Mouse (Mus musculus) lung, postnatal 0 days (tissue): ENCODE data around the gene Apoc4. TPM values are rescaled to one million over a fixed set of nuclear protein-coding genes. Genes with fewer than 3 reads are reported as not detected.

Experiments used
- ATAC-seq: fragments of 200-750 bp; cut with Nextera tagmentation; 2 replicates; pipeline ENCODE4 v1.8.0; 2017; ENCODE audit warnings: moderate library complexity
- DNase-seq: peaks from one replicate; pipeline ENCODE4 v3.0.0-alpha.2; 2016; ENCODE audit warnings: low spot score
- H3K27ac ChIP-seq: fragments of 300-500 bp; sonication (generic); 2 replicates; pipeline ENCODE4 v1.5.1; 2014; ENCODE audit warnings: antibody characterized with exemption, mild to moderate bottlenecking, low read length, mixed read lengths
- H3K27me3 ChIP-seq: fragments of 300-500 bp; sonication (generic); replicated peaks from 2 replicates; pipeline ENCODE4 v1.6.1; 2014; ENCODE audit warnings: low read length, mixed read lengths; ENCODE audit not compliant: insufficient read depth
- H3K36me3 ChIP-seq: fragments of 300-500 bp; sonication (generic); 2 replicates; pipeline ENCODE4 v1.6.1; 2014; ENCODE audit warnings: low read length, mixed read lengths; ENCODE audit not compliant: insufficient read depth
- H3K4me1 ChIP-seq: fragments of 300-500 bp; sonication (generic); 2 replicates; pipeline ENCODE4 v1.6.1; 2014; ENCODE audit warnings: antibody characterized with exemption, low read depth, low read length, mixed read lengths; ENCODE audit not compliant: insufficient read depth
- H3K4me2 ChIP-seq: fragments of 300-500 bp; sonication (generic); replicated peaks from 2 replicates; pipeline ENCODE4 v1.6.1; 2014; ENCODE audit warnings: low read depth, mild to moderate bottlenecking, low read length, moderate library complexity, mixed read lengths
- H3K4me3 ChIP-seq: fragments of 300-500 bp; sonication (generic); 2 replicates; pipeline ENCODE4 v1.5.1; 2014; ENCODE audit warnings: low read depth, low read length
- H3K9ac ChIP-seq: fragments of 300-500 bp; sonication (generic); replicated peaks from 2 replicates; pipeline ENCODE4 v1.6.1; 2014; ENCODE audit warnings: low read depth, mild to moderate bottlenecking
- H3K9me3 ChIP-seq: fragments of 300-500 bp; sonication (generic); 2 replicates; pipeline ENCODE4 v1.6.1; 2016; ENCODE audit warnings: low read length, mixed read lengths
- CTCF ChIP-seq: IDR thresholded peaks from 2 replicates; pipeline ENCODE4 v1.5.1; 2016; ENCODE audit warnings: antibody characterized with exemption, mild to moderate bottlenecking
- EP300 ChIP-seq: IDR thresholded peaks from 2 replicates; pipeline ENCODE4 v1.6.1; 2016; ENCODE audit warnings: antibody characterized with exemption, mild to moderate bottlenecking, control low read depth
- WGBS: fragments of 180-500 bp; shearing (Covaris S2); extraction: QIAGEN DNeasy Blood & Tissue Kit; methylation state at CpG from one replicate; pipeline ENCODE4 v1.1.7; 2014; 5-methylcytosine and 5-hydroxymethylcytosine counted together
- polyA plus RNA-seq: library from polyadenylated mRNA; unstranded; fragments of >200 nt; fragmentation: Nextera tagmentation; extraction: Ambion mirVana; gene quantifications from 2 replicates; pipeline ENCODE4 v1.2.1, GENCODE M21; 2015

Apoc4 gene
- polyA plus RNA-seq, 1 experiment from 2014 or later, result 0.88 TPM

DNA sequence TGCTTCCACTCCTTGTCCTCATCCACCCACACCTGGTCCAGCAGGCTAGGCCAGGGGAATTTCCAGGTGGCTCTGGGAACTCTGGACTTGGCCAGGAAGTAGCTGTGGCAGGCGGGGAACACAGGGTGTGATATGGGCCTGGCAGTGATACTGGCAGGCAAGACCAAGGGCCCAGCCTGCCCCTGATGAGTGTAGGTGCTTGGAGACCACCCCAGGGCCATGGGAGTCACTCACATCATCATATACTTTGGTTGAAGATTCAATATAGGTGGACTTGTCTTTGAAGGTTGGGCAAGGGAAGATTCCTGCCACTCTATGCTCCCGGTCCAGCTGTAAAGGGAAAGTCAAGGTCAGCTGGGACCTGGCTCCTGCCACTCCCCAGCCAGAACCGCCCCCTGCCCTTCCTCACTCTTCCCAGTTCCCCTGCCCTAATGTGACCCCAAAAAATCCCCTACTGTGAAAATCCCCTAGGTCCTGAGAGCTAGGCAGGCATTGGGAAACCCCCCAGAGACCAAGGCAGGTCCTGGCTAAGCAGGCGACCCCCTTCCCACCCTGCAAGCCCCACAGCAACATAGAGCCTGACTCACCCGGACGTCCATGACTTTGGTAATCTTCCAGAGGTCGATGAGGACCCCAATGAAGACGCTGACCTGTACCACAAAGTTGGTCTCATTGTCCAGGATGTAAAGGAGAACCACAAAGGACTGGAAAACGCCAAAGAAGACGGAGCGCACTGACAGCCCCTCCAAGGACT lies 46.0 kb downstream of the Apoc4 start:
- peaks cover 45% of the 10 kb centered on the region for H3K36me3 ChIP-seq
- ATAC-seq, result no peak
- H3K4me1 ChIP-seq, result no peaks in the 10 kb centered on the region
- no peak for DNase-seq
- H3K4me3 ChIP-seq, result no peak overlapping the region
- TF ChIP-seq EP300 (no peak), CTCF (no peak)
- H3K9ac ChIP-seq, result no peak overlapping the region
- no peaks in the 10 kb centered on the region for H3K9me3 ChIP-seq
- H3K27ac ChIP-seq, result no peak overlapping the region
- H3K4me2 ChIP-seq, result no peak overlapping the region
- no peaks in the 10 kb centered on the region for H3K27me3 ChIP-seq
- WGBS, result 84% methylated on average over 11 of the region's 11 CpGs

- Histone ChIP-seq H3K27me3 (no peaks in the 10 kb centered on the region), H3K36me3 (peaks cover 44% of the 10 kb centered on the region), H3K9ac (no peak overlapping the region), H3K4me3 (no peak overlapping the region), H3K27ac (no peak overlapping the region), H3K9me3 (no peaks in the 10 kb centered on the region), H3K4me1 (no peaks in the 10 kb centered on the region; the same call in 1 of the 2 replicates), H3K4me2 (no peak overlapping the region)
- no peak for TF ChIP-seq EP300
- no peak for TF ChIP-seq CTCF
- no peak for ATAC-seq
- WGBS, result 96% methylated on average over 2 of the region's 2 CpGs
- DNase-seq, result no peak
Observed at GRCm38 (mm10) chr7:19634591-19634990, 46.7 kb downstream of the Apoc4 start.

DNA sequence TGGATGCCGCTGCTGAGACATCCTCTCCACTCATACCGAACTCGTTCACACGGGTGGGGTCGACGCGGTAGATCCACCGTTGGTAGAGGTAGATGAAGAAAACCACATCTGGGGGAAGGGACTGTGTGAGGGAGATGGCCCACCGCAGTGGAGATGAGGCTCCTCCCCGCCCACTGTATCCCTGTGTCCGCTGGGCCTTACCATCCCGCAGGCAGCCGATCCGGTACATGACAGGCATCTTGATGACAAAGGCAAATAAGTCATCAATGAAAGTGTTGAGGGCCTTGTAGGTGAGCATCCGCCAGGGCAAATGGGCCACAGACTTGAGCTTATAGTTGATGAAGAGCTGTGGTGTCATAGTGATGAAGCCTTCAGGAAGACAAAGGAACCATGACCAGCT lies 47.4 kb downstream of the Apoc4 start:
- no peaks in the 10 kb centered on the region for H3K27me3 ChIP-seq
- DNase-seq, result no peak
- no peak overlapping the region for H3K4me2 ChIP-seq
- H3K4me3 ChIP-seq, result no peak overlapping the region
- H3K36me3 ChIP-seq, result peaks cover 36% of the 10 kb centered on the region
- WGBS, result 94% methylated on average over 15 of the region's 15 CpGs
- no peaks in the 10 kb centered on the region for H3K9me3 ChIP-seq
- no peak for ATAC-seq
- TF ChIP-seq EP300, result no peak
- no peak for TF ChIP-seq CTCF
- H3K27ac ChIP-seq, result no peak overlapping the region
- no peak overlapping the region for H3K9ac ChIP-seq
- no peaks in the 10 kb centered on the region; the same call in 1 of the 2 replicates for H3K4me1 ChIP-seq

GRCm38 (mm10) chr7:19633197-19633596 lies 48.1 kb downstream of the Apoc4 start:
- peaks cover 30% of the 10 kb centered on the region for H3K36me3 ChIP-seq

DNA sequence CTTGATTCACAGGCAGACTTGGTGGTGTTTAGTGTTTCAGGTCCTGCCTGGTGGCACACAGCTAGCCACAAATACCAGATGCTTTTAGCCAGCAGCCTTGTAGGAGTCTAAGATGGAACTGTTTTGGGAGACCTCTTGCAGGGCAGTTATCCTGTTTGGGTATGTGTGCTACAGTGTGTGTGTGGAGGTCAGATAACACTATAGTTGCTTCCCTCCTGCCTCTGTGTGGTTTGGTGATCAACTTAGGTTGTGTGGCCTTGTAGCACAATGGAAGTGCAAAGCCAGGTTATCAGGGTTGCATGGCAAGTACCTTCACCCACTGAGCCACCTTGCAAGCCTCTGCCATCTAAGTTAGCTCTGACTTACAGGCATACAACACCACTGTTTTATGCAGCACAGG lies 48.6 kb downstream of the Apoc4 start:
- no peak for DNase-seq
- H3K27me3 ChIP-seq, result no peaks in the 10 kb centered on the region
- no peak overlapping the region for H3K4me2 ChIP-seq
- H3K4me3 ChIP-seq, result no peak overlapping the region
- no peak for ATAC-seq
- H3K9ac ChIP-seq, result no peak overlapping the region
- TF ChIP-seq EP300 (no peak), CTCF (no peak)
- H3K4me1 ChIP-seq, result no peaks in the 10 kb centered on the region; the same call in 1 of the 2 replicates
- peaks cover 28% of the 10 kb centered on the region for H3K36me3 ChIP-seq
- no peak overlapping the region for H3K27ac ChIP-seq
- H3K9me3 ChIP-seq, result no peaks in the 10 kb centered on the region

More at GRCm38 (mm10) chr7:19633197-19633596, 48.1 kb downstream of the Apoc4 start:
- DNase-seq (no peak), ATAC-seq (no peak)
- Histone ChIP-seq H3K27ac (no peak overlapping the region), H3K4me1 (no peaks in the 10 kb centered on the region; the same call in 1 of the 2 replicates), H3K27me3 (no peaks in the 10 kb centered on the region), H3K9me3 (no peaks in the 10 kb centered on the region), H3K4me2 (no peak overlapping the region), H3K9ac (no peak overlapping the region), H3K4me3 (no peak overlapping the region)
- no peak for TF ChIP-seq CTCF
- TF ChIP-seq EP300, result no peak
- 91% methylated on average over 17 of the region's 17 CpGs for WGBS

DNA sequence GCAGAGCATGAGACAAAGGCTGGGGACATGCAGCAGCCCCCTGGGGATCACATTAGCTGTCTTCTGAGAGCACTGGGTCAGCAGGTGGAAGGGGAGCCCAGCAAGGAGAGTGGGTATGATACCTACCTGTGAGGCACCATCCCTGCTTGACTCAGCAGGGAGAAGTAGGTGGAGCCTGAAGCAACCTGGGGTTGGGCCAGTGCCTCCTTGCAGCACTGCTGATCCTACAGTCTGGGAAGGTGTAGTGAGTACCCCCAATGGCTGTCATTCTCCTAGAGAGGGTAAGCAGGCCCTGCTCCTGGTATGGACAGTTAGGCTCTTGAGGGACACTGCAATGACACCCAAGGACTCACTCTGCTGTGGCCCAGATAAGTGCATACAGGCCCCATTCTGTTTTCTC lies 49.0 kb downstream of the Apoc4 start:
- H3K36me3 ChIP-seq, result peaks cover 24% of the 10 kb centered on the region
- no peaks in the 10 kb centered on the region for H3K9me3 ChIP-seq
- H3K27me3 ChIP-seq, result no peaks in the 10 kb centered on the region
- no peak for DNase-seq
- no peak overlapping the region for H3K27ac ChIP-seq
- no peak overlapping the region for H3K4me2 ChIP-seq
- no peak for ATAC-seq
- H3K4me3 ChIP-seq, result no peak overlapping the region
- TF ChIP-seq EP300 (no peak), CTCF (no peak)
- H3K9ac ChIP-seq, result no peak overlapping the region
- no peaks in the 10 kb centered on the region; the same call in 1 of the 2 replicates for H3K4me1 ChIP-seq
